Mouse (Mus musculus): ENCODE measurements around the gene Zbtb25.

Gene Zbtb25

DNA sequence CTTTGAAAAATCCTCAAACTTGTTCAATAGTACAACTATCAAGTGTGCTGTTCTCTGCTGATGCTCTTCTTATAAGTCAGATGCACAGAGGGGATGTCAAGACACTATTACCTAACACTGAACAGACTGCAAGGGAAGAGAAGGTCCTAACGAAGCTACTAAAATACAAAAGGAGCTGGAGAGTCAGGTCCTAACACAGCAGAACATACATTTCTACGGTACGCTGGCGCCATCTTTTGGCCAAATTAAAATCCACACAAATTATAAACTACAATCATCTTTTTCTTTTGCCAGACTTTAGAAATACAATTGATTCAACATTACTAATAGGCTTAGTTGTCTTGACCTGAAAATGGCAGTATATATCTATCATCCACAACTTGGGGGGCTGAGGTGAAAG lies 28.3 kb downstream of the Zbtb25 start:
- peak; percentile 43 for DNase-seq (ENCODE audit: low read depth, low spot score)

GRCm38 (mm10) chr12:76336111-76336965 lies 33.1 kb downstream of the Zbtb25 start:
- DNase-seq (ENCODE audit: low read depth, low spot score), result no peak

- DNase-seq (ENCODE audit: low read depth, low spot score), result no peak
These were observed 33.8 kb downstream of the Zbtb25 start for GRCm38 (mm10) chr12:76335641-76336040.

DNA sequence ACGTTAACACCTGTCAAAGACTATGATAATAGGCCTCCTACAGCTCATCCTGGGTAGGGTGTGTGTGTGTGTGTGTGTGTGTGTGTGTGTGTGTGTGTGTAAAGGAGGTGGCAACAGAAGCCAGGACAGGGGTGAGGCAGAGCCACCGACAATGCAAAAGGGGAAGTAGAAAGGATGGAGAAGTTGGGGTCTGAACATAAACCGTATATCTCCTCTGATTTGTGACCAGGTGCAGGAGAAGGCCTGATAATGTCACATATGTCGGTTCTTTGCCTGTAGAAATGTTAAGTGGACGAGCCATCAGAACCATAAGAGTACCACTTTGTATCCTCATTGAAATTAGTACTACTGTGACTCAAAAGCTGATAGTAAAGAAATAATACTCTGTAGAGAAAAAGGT lies 35.7 kb downstream of the Zbtb25 start:
- DNase-seq (ENCODE audit: low read depth, low spot score), result no peak

DNA sequence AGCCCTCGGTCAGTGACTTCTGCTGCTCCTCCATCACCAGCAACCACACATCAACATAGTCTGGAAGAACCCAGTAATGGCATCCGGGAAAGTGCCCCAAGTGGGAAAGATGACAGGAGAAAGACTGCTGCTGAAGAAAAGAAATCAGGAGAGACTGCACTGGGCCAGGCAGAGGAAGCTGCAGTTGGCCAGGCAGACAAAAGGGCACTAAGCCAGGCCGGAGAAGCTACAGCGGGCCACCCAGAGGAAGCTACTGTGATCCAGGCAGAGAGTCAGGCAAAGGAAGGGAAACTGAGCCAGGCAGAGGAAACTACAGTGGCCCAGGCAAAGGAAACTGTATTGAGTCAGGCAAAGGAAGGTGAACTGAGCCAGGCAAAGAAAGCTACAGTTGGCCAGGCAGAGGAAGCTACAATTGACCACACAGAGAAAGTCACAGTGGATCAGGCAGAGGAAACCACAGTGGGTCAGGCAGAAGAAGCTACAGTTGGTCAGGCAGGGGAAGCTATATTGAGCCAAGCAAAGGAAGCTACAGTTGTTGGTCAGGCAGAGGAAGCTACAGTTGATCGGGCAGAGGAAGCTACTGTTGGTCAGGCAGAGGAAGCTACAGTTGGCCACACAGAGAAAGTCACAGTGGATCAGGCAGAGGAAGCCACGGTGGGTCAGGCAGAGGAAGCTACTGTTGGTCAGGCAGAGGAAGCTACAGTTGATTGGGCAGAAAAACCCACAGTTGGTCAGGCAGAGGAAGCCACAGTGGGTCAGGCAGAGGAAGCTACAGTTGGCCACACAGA lies 40.6 kb downstream of the Zbtb25 start:
- no peak for DNase-seq (ENCODE audit: low read depth, low spot score)

GRCm38 (mm10) chr12:76326437-76327220 lies 42.8 kb downstream of the Zbtb25 start:
- DNase-seq (ENCODE audit: low read depth, low spot score), result no peak

GRCm38 (mm10) chr12:76324679-76325431 lies 44.5 kb downstream of the Zbtb25 start, which contains the start of gene Akap5:
Gene Akap5, plus strand, starts transcription at chr12:76324891.
- peak; percentile 57 for DNase-seq (ENCODE audit: low read depth, low spot score)

DNA sequence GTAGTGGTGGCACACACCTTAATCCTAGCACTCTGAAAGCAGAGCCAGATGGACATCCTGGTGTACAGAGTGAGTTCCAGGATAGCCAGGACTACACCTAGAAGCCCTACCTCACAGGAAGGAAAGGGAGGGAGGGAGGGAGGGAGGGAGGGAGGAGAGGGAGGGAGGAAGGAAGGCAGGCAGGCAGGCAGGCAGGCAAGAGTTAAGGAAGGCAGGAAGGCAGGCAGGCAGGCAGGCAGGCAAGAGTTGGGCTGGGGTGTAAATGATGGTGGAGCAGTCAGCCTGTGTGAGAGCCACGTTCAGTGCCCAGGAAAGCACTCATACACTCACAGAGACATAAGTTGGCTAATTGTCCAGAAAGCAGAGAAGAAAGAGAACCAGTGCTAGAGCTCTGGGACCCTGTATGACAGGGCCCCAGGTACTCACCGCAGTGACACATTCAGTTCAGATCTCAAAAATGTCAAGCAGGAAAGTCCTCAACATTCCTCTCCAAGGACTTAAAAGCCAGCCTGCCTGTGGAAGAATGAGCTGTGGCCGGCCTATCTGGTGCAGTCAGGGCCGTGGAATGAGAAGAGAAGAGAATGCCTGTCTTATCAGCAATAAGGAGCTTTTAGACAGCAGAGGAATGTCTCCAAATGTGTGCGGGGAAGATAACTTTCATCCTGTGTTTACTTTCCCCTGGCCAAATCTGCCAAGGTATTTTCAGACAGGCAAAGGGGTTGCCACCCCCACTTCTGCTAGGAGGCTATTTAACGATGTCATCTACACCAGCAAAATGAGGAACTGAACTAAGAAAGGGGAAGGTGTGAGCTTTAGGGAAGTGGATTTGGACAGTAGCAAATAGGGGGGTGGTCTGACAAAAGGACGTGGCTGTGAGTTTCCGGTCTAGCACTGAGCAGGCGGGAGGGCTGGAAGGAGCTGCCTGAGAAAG lies 50.9 kb downstream of the Zbtb25 start:
- no peak for DNase-seq (ENCODE audit: low read depth, low spot score)

GRCm38 (mm10) chr12:76311951-76312350 lies 57.5 kb downstream of the Zbtb25 start:
- no peak for DNase-seq (ENCODE audit: low read depth, low spot score)

- DNase-seq (ENCODE audit: low read depth, low spot score), result no peak
These were observed 58.2 kb downstream of the Zbtb25 start for GRCm38 (mm10) chr12:76311227-76311626.

DNA sequence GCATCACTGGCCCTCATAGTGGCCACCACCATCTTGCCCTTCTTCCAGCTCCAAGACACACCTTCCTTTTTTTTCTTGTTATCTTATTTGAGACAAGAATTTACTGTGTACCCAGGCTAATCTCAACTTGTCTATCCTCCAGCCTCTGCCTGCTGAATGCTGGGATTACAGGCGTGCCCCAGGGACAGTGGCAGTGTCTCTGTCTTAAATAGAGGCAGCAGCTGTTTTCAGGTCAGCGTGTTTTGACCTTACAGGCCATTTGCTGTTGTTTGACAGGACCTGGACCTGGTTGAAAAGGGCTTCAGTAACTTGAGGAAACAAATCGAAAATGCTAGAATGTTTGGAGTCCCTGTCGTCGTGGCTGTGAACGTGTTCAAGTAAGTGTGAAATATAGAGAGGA lies 58.8 kb downstream of the Zbtb25 start:
- DNase-seq (ENCODE audit: low read depth, low spot score), result no peak

- no peak for DNase-seq (ENCODE audit: low read depth, low spot score)
These were observed 59.4 kb downstream of the Zbtb25 start for GRCm38 (mm10) chr12:76310007-76310406.

DNA sequence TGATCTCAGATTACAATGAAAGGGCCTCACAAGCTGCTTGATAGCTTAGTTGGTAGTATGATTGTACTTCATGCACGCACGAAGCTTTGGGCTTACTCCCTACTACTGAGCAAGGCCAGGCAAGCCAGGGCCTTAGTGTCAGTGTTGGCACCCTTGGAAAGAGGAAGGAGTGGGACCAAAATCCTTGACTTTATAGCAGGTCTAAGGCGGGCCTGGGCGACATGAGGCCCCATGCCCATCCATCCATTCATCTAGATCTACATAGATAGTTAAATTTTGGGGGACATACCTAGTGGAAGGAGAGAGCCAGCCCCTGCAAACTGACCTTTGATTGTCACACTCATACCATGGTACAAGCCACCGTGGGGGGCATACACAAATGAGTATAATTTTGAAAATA lies 61.0 kb downstream of the Zbtb25 start:
- no peak for DNase-seq (ENCODE audit: low read depth, low spot score)

GRCm38 (mm10) chr12:76307964-76308363 lies 61.4 kb downstream of the Zbtb25 start:
- DNase-seq (ENCODE audit: low read depth, low spot score), result no peak

DNA sequence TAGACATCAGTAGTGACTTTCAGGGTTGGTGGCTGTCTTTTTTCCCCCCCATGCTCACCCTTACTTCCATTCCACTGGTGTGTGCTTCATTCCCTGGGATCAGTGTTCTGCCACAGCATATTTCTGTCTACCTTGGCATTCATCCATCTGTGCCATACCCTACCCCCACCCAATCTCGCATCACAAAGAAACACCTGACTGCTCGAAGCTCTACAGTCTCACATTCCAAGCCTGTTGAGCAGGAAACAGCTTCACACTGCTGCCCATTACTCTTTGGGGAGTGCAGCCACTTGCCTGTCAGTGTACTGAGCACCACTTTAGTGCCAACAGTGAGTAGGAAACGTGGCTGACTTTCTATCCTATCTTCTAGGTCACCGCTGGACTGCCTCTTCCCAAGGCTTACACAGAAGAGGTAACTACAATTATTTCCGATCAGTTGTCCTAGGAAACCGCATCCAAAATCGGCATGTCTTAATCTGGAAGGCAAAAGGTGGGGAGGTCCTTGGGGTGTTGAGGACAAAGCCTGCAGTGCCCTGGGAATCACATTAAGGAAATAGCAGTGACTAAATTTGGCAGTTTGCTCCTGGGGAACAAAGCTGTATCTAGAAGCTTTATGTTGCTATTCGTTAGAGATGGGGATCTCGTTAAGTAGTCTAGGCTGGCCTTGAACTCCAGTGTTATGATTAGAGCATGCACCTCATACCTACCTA lies 62.4 kb downstream of the Zbtb25 start:
- DNase-seq (ENCODE audit: low read depth, low spot score), result no peak

- no peak for DNase-seq (ENCODE audit: low read depth, low spot score)
These were observed 64.3 kb downstream of the Zbtb25 start for GRCm38 (mm10) chr12:76305107-76305506.

DNA sequence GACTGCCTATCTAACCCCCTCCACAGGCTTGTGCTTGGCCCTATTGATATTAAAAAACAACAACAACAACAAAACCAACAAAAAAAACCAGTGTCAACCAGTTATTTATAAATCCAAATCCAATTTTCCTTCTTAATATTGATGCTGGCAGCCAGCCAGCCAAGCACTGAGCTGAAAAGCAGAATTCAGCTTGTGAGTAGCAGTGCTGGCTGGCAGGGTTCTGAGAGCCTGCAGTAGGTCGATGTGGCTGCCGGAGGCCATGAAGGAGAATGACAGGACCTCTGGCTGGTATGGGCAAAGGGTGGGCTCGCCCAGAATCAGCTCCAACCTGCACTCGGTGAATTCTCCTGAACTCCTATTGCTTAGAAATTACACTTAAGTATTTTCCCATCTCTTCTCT lies 65.2 kb downstream of the Zbtb25 start:
- DNase-seq (ENCODE audit: low read depth, low spot score), result no peak

GRCm38 (mm10) chr12:76303474-76303873 lies 65.9 kb downstream of the Zbtb25 start:
- DNase-seq (ENCODE audit: low read depth, low spot score), result no peak

DNA sequence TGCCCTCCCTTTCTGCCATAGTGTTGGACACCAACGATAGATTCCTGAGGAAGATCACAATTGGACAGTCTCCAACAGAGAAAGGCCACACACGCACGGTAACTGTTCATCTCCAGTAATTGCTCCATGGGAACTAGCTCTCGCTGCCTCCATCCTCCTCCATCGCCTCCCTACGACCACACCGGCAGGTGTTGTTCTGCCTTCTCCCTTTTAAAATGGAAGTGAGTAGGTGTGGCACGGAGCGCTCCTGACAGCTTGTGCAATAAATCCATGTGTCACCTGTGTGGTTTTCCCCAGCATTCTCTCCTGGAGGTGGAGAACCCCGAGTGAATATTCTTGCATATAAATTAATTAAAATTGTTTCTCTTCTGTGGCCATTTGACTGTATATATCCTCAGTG lies 69.0 kb downstream of the Zbtb25 start:
- no peak for DNase-seq (ENCODE audit: low read depth, low spot score)
